Mouse (Mus musculus): ENCODE results near the gene Fam219a. TPM values are rescaled to one million over a fixed set of nuclear protein-coding genes. Genes with fewer than 3 reads are reported as not detected.

Fam219a gene
- 17.5 TPM for polyA plus RNA-seq (2014; fragmentation: Illumina TruSeq; extraction: RNeasy Lipid Tissue Mini Kit (QIAGEN cat#74804); ENCODE audit: insufficient read depth, low read depth, low replicate concordance)

DNA sequence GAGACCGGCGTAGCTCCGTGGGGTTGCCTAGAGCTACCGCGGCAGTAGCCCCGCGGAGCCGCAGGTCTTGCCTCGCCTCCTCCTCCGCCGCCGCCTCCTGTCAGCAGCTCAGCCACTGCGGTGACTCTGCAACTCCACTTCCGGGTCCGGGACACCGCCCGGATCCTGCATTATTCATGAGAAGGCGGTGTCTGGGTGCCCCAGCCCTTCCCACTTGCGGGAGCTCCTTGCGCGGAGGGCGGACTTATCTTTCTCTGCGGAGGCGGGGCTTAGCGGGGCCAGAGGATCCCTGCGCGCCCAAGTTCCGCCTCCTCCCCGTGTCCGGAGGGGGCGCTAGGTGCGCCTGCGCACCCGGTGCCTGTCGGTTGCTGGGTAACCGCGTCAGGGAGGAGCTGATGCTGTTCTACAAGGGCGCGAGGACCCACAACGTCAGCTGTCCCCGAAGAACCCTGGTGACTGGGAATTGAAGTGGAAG is at the start of gene Fam219a, which contains the start of gene Dnaic1:
Fam219a (minus strand) TSS at position 128 of the 475 bp plus-strand sequence.
Dnaic1 (plus strand) TSS at position 365 of the 475 bp plus-strand sequence.

DNA sequence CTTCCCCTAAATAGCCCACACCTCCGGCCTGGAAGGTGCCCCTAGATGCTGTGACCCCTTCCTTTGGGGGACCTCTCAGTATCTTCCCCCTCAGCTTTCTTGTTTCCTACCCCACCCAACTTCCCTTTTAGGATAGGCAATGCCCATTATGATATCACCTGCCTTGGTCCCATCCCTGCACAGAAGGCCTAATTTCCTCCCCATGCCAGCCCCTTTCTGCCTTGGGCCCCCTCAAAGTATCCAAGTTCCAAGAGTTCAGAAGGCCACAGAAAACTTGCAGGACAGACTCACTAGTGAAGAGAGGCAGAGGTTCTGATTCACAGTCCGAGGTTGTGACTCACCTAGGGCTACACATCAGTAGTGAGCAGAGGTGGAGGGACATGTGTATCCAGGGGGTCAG is 52.1 kb downstream of the Fam219a start, which contains the start of gene 1110017D15Rik:
1110017D15Rik (minus strand) TSS at position 101 of the 400 bp plus-strand sequence.

DNA sequence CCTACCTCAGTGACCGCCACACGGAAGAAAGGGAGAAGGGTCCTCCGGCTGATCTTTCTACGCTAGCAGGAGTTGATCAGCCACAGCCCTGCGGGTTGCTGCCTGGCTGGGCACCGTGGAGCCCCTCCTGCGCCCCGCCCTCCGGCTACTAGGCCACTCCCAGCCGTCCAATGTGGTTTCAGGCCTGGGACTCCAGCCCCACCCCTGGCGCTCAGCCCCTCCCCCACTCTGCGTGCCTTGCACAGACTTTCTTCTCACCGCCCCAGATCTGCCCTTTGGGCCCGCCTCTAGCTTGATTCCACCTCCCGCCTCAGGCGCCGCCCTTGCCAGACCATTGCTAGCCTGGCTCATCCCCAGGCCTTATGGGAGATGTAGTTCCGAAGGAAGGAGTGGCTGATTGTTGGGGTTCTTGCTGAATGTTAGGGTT is 66.3 kb downstream of the Fam219a start, which contains the start of gene AI464131:
AI464131 (minus strand) TSS at position 91 of the 427 bp plus-strand sequence.

Other genes starting within 250 kb of the Fam219a start
- 29.5 TPM for gene Ubap1, start 220.5 kb downstream of the Fam219a start, polyA plus RNA-seq (2014; fragmentation: Illumina TruSeq; extraction: RNeasy Lipid Tissue Mini Kit (QIAGEN cat#74804); ENCODE audit: insufficient read depth, low read depth, low replicate concordance)
- 0.29 TPM for gene Kif24, start 104.7 kb downstream of the Fam219a start, polyA plus RNA-seq (2014; fragmentation: Illumina TruSeq; extraction: RNeasy Lipid Tissue Mini Kit (QIAGEN cat#74804); ENCODE audit: insufficient read depth, low read depth, low replicate concordance)
- gene Nudt2, start 104.4 kb downstream of the Fam219a start, polyA plus RNA-seq (2014; fragmentation: Illumina TruSeq; extraction: RNeasy Lipid Tissue Mini Kit (QIAGEN cat#74804); ENCODE audit: insufficient read depth, low read depth, low replicate concordance), result 18.8 TPM
- 4.4 TPM for gene AI464131, start 66.5 kb downstream of the Fam219a start, polyA plus RNA-seq (2014; fragmentation: Illumina TruSeq; extraction: RNeasy Lipid Tissue Mini Kit (QIAGEN cat#74804); ENCODE audit: insufficient read depth, low read depth, low replicate concordance)
- gene 1110017D15Rik, start 52.2 kb downstream of the Fam219a start, polyA plus RNA-seq (2014; fragmentation: Illumina TruSeq; extraction: RNeasy Lipid Tissue Mini Kit (QIAGEN cat#74804); ENCODE audit: insufficient read depth, low read depth, low replicate concordance), result 53.2 TPM
- 8.7 TPM for gene Dnaic1, start 237 bp upstream of the Fam219a start, polyA plus RNA-seq (2014; fragmentation: Illumina TruSeq; extraction: RNeasy Lipid Tissue Mini Kit (QIAGEN cat#74804); ENCODE audit: insufficient read depth, low read depth, low replicate concordance)
- 28.0 TPM for gene Enho, start 70.8 kb upstream of the Fam219a start, polyA plus RNA-seq (2014; fragmentation: Illumina TruSeq; extraction: RNeasy Lipid Tissue Mini Kit (QIAGEN cat#74804); ENCODE audit: insufficient read depth, low read depth, low replicate concordance)
- gene Cntfr, start 127.6 kb upstream of the Fam219a start, polyA plus RNA-seq (2014; fragmentation: Illumina TruSeq; extraction: RNeasy Lipid Tissue Mini Kit (QIAGEN cat#74804); ENCODE audit: insufficient read depth, low read depth, low replicate concordance), result 2.6 TPM
- 95.7 TPM for gene Il11ra1, start 130.5 kb upstream of the Fam219a start, polyA plus RNA-seq (2014; fragmentation: Illumina TruSeq; extraction: RNeasy Lipid Tissue Mini Kit (QIAGEN cat#74804); ENCODE audit: insufficient read depth, low read depth, low replicate concordance)
- 41.4 TPM for gene Rpp25l, start 144.0 kb upstream of the Fam219a start, polyA plus RNA-seq (2014; fragmentation: Illumina TruSeq; extraction: RNeasy Lipid Tissue Mini Kit (QIAGEN cat#74804); ENCODE audit: insufficient read depth, low read depth, low replicate concordance)
- 75.4 TPM for gene Dctn3, start 153.6 kb upstream of the Fam219a start, polyA plus RNA-seq (2014; fragmentation: Illumina TruSeq; extraction: RNeasy Lipid Tissue Mini Kit (QIAGEN cat#74804); ENCODE audit: insufficient read depth, low read depth, low replicate concordance)
- gene Arid3c, start 161.6 kb upstream of the Fam219a start, polyA plus RNA-seq (2014; fragmentation: Illumina TruSeq; extraction: RNeasy Lipid Tissue Mini Kit (QIAGEN cat#74804); ENCODE audit: insufficient read depth, low read depth, low replicate concordance), result not detected
- 25.0 TPM for gene Galt, start 185.7 kb upstream of the Fam219a start, polyA plus RNA-seq (2014; fragmentation: Illumina TruSeq; extraction: RNeasy Lipid Tissue Mini Kit (QIAGEN cat#74804); ENCODE audit: insufficient read depth, low read depth, low replicate concordance)
- gene Sigmar1, start 186.6 kb upstream of the Fam219a start, polyA plus RNA-seq (2014; fragmentation: Illumina TruSeq; extraction: RNeasy Lipid Tissue Mini Kit (QIAGEN cat#74804); ENCODE audit: insufficient read depth, low read depth, low replicate concordance), result 29.9 TPM
- 27.6 TPM for gene Ccl27a, start 204.7 kb upstream of the Fam219a start, polyA plus RNA-seq (2014; fragmentation: Illumina TruSeq; extraction: RNeasy Lipid Tissue Mini Kit (QIAGEN cat#74804); ENCODE audit: insufficient read depth, low read depth, low replicate concordance)

Measured in lung, adult 10 weeks (tissue).